Mouse (Mus musculus) small intestine, adult 2 months (tissue): ENCODE measurements at regions not wholly inside any gene's neighbourhood (a gene's known extent, or its start where the extent isn't known, plus 50 kb on each side); places are given as distances from the start of the nearest gene placed in this dataset.

Experiments used
- H3K27ac ChIP-seq: fragments of 200-500 bp; 2 replicates; pipeline ENCODE4 v1.5.1; 2012; ENCODE audit warnings: low read depth, low read length, control low read depth, inconsistent platforms; ENCODE audit not compliant: insufficient read depth
- H3K27me3 ChIP-seq: fragments of 200-500 bp; 2 replicates; pipeline ENCODE4 v1.6.1; 2012; ENCODE audit warnings: mild to moderate bottlenecking, moderate library complexity, low read length, inconsistent platforms; ENCODE audit not compliant: control insufficient read depth, insufficient read depth
- H3K36me3 ChIP-seq: fragments of 200-500 bp; 2 replicates; pipeline ENCODE4 v1.6.1; 2012; ENCODE audit warnings: mild to moderate bottlenecking, low read length, control low read depth, inconsistent platforms; ENCODE audit not compliant: control insufficient read depth, insufficient read depth
- H3K4me1 ChIP-seq: fragments of 200-500 bp; 2 replicates; pipeline ENCODE4 v1.6.1; 2012; ENCODE audit warnings: low read length, inconsistent platforms, mixed read lengths; ENCODE audit not compliant: control insufficient read depth, insufficient read depth, insufficient read length
- H3K4me3 ChIP-seq: fragments of 200-500 bp; 2 replicates; pipeline ENCODE4 v1.5.1; 2012; ENCODE audit warnings: low read depth, mild to moderate bottlenecking, control low read depth, inconsistent platforms, low read length, moderate library complexity
- CTCF ChIP-seq: fragments of 200-500 bp; IDR thresholded peaks from 2 replicates; pipeline ENCODE4 v1.5.1; 2012; ENCODE audit warnings: low read depth, mild to moderate bottlenecking, control low read depth, inconsistent platforms, low read length, moderate library complexity, mixed read lengths; ENCODE audit not compliant: insufficient replicate concordance, insufficient read length; ENCODE audit errors: extremely low read depth
- POLR2A ChIP-seq: fragments of 200-500 bp; IDR thresholded peaks from 2 replicates; pipeline ENCODE4 v1.6.1; 2012; ENCODE audit warnings: low read depth, mild to moderate bottlenecking, control low read depth, inconsistent platforms, low read length, moderate library complexity
- WGBS: fragments of 180-500 bp; shearing (Covaris S2); methylation state at CpG from one replicate; pipeline ENCODE4 v1.1.7; 2018; 5-methylcytosine and 5-hydroxymethylcytosine counted together

DNA sequence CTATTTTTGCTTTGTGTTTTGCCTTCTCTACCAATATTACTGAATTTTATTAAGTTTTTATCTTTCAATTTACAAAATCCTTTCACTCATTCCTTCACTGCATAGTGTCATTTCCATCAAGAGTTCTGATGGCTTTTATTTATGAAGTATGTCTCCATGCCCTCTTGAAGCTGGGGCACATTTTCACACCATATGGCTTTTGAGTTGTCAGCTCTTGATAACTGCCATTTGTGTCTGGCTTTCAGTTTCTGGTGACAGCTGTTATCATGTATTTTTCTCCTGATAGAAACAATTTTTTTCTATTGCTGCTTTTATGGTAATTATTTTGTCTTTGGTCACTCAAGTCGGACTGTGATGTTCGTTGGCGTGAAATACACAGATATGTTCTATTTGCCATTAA, 756.5 kb downstream of the Fat4 start:
- 85% methylated on average over 3 of the region's 3 CpGs for WGBS
- no peaks in the 10 kb centered on the region for H3K36me3 ChIP-seq

DNA sequence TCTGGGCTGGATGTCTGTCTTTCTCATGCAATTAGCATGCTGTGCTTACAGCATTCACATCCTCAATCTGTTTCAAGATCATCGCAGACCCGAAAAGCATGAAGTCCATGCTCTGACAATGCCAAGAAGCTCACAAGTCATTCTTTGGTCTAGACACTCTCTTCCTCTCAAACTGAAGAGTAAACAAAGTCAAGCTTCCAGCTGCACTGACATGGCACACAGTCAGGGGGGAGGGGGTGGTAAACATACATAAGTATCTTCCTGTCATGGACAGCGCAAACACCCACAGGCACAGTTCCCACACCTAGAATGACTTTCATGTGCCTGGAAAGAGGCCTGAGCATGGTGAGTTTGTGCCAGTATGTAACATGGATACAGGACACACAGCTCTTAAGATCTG, 780.1 kb downstream of the Fat4 start:
- no peaks in the 10 kb centered on the region for H3K4me1 ChIP-seq
- no peaks in the 10 kb centered on the region for H3K36me3 ChIP-seq
- H3K4me3 ChIP-seq = no peak overlapping the region
- H3K27me3 ChIP-seq = no peaks in the 10 kb centered on the region
- TF ChIP-seq POLR2A (no peak), CTCF (no peak)
- no peak overlapping the region for H3K27ac ChIP-seq
- 74% methylated on average over 3 of the region's 3 CpGs for WGBS

More for the DNA sequence above, 756.5 kb downstream of the Fat4 start:
- Histone ChIP-seq H3K4me1 (no peaks in the 10 kb centered on the region), H3K27ac (no peak overlapping the region), H3K27me3 (no peaks in the 10 kb centered on the region), H3K4me3 (no peak overlapping the region)
- TF ChIP-seq POLR2A = no peak
- TF ChIP-seq CTCF = no peak

DNA sequence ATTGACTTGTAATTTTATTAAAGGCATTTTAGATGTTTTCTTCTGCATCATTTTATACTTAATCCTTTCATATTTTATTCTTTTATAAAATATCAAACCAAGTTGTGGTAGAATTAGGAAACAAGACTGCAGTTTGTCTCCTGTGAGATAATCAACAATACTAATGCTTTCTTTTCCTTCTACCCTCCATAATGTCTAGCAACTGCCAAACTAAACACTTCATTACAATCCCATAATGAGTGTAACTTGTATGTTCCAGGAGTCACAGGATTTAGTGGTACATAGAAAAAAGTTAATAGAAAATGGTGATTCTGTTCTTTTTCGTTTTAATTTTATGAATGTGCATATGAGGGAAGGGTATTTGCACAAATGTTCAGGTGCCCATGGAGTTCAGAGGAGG, 782.4 kb downstream of the Fat4 start:
- 53% methylated on average over 1 of the region's 1 CpGs for WGBS
- Histone ChIP-seq H3K27ac (no peak overlapping the region), H3K27me3 (no peaks in the 10 kb centered on the region), H3K36me3 (no peaks in the 10 kb centered on the region), H3K4me1 (no peaks in the 10 kb centered on the region), H3K4me3 (no peak overlapping the region)
- no peak for TF ChIP-seq CTCF
- no peak for TF ChIP-seq POLR2A

DNA sequence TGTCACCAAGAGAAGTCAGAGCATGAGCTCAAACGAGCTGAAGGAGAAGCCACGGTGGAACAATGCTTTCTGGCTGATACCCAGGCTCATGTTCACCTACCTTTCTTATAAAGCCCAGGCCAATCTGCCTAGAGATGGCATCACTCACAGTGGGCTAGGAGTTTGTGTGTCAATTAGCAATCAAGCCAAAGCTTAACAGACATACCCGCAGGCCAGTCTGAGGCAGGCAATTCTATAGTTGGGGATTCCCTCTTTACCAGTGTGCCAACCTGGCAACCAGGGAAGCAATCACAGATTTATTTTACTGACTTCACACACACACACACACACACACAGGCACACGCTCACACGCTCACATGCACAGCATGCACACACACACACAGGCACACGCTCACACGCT, 787.3 kb downstream of the Fat4 start:
- Histone ChIP-seq H3K4me3 (no peak overlapping the region), H3K4me1 (no peaks in the 10 kb centered on the region), H3K27ac (no peak overlapping the region), H3K27me3 (no peaks in the 10 kb centered on the region), H3K36me3 (no peaks in the 10 kb centered on the region)
- no peak for TF ChIP-seq POLR2A
- TF ChIP-seq CTCF = no peak
- WGBS = 92% methylated on average over 7 of the region's 7 CpGs

DNA sequence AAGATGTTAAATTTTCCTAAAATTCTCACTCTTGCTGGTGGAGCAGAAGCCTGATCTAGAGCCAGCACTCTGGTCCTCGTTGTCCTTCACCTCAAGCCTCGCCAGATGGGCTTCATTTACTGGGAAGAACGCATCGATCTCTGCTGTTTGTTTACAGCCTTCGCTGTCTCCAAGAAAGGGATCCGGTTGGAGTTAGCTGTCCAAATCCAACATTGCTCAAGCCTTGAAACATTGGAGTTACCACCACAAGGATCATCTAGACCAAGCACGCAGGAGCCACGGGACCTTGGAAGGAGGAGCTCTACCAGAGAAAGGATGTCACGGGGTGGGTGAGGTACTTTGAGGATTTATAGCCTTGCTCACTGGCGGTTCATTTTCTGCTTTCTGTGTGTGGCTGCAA, 788.2 kb downstream of the Fat4 start:
- Histone ChIP-seq H3K4me1 (no peaks in the 10 kb centered on the region), H3K4me3 (no peak overlapping the region), H3K27me3 (no peaks in the 10 kb centered on the region), H3K36me3 (no peaks in the 10 kb centered on the region), H3K27ac (no peak overlapping the region)
- TF ChIP-seq CTCF (no peak), POLR2A (no peak)
- 76% methylated on average over 10 of the region's 10 CpGs for WGBS

DNA sequence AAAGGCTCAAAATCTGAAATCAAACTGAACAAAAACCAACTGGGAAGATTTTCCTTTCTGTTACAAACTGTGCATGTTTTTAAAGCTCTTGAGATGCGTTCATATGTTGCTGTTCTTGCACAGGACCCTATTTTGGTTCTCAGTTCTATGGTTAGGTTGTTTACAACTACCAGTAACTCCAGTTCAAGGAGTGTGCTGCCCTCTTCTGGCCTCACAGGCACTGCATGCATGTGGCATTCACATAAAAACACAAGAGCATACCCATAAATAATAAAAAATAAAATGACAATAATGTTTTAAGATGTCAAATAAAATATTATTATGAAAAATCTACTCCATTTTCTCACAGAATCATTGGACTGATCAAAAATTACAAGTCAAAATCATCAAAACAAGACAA, 818.9 kb downstream of the Fat4 start:
- TF ChIP-seq CTCF (no peak), POLR2A (no peak)
- Histone ChIP-seq H3K4me1 (no peaks in the 10 kb centered on the region), H3K27me3 (no peaks in the 10 kb centered on the region), H3K36me3 (no peaks in the 10 kb centered on the region), H3K27ac (no peak overlapping the region), H3K4me3 (no peak overlapping the region)
- 86% methylated on average over 1 of the region's 1 CpGs for WGBS

DNA sequence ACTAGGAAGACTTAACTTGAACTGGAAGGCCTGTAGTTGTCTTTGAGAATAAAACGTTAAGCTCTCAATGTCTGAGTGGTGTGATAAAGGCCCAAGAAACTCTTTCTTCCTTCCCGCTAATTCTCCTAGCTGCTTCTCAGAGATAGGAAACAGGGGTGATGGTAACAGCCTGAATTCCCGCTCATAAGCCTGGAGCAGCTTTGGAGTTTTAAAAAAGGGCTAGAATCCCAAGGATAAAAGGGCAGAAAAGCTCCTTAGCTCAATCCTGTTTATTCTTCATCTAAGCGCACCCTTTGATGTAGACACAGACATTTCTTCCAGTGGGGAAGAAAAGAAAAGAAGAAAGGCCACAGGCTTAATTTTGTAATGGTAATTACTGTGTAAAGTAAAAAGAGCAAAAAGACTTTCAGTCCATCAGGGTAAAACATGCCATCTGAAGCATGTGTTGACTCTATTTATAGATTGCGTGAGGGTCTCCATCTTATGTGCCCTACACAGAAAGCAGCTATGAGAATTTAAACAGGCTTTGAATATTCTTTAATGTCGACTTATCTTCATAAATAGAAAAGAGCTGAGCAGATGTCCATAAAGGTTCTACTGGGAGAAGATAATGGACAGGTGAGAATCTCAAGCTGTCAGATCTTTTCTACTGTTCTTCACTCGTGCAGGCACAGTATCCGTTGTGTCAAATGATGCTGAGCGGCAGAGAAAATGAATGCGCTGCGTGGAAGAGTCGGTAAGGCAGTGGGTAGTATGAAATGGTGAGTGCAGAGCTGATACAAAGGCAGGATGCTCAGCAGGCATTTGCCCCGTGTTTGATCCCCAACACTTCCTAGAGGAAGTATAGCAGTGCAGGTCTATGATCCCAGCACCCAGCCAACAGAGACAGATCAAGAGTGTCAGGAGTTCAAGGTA, 818.0 kb upstream of the Intu start:
- H3K27me3 ChIP-seq = no peaks in the 10 kb centered on the region
- H3K4me3 ChIP-seq = no peak overlapping the region
- 81% methylated on average over 13 of the region's 13 CpGs for WGBS
- no peaks in the 10 kb centered on the region for H3K4me1 ChIP-seq
- TF ChIP-seq CTCF (no peak), POLR2A (no peak)
- H3K36me3 ChIP-seq = no peaks in the 10 kb centered on the region
- no peak overlapping the region for H3K27ac ChIP-seq
